In the genomic region with DNA sequence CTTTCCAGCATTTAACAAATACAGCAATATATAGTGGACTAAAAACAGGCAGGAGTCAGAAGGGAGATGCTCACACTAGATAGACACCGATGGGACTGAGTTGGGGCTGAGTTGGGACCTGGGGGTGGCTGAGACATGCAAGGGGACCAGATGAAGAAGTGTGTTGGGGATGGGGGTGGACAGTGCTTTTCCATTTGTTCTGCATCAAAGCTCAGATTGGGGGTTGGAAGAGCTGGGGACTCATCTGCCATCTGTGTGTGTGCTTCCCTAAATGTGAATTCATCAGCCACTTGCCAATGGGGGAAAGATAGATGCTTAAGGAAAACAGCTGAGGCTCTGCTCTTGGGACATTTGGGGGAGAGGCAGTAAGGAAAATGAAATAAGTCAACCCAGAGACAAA, we compare ENCODE assay signal across 14 mouse cellular contexts. TPM values are rescaled to one million over a fixed set of nuclear protein-coding genes. Genes with fewer than 3 reads are reported as not detected.
DNase-seq lines count a peak whose midpoint lies in the region.
"Had no signal": no experiment of that assay in that cellular context is flagged by ENCODE, and none has a peak within 500 bp of the region (broad histone marks: within the 10 kb centered on the region; RNA-seq: fewer than 3 reads in every experiment).

No protein-coding gene starts in this region.

- DNase-seq in layer of hippocampus, adult 18-20 months (ENCODE audit: low spot score in 2 of 2), result peak; percentile 70 to 83
- DNase-seq in layer of hippocampus, adult 9-10 months (ENCODE audit: low spot score), result no peak
- DNase-seq in right cerebral cortex, adult 18-20 months, result peak; percentile 59
- no peak for DNase-seq in right cerebral cortex, postnatal 4 days
- DNase-seq in layer of hippocampus, postnatal 36 days, result peak; percentile 63 to 65
- no peak for DNase-seq in cerebellum, adult 9-10 months
- DNase-seq in ovary, adult 18-20 months (ENCODE audit: low spot score), result no peak
- DNase-seq: adrenal gland, postnatal 14 days; B cell, adult 2 months; cerebellum, adult 9-11 months; gastrocnemius, adult 2 months; heart, adult 11 months; heart, postnatal 4 days; thymus, postnatal 4 days had no signal

RNA-seq across cellular contexts. Expression of a gene that starts 23.5 kb away (rescaled TPM):
- total RNA-seq in layer of hippocampus, adult 18-20 months (2021), result 1 to 10 TPM; 7.3 to 8.4 TPM
- 1 to 10 TPM; 6.1 to 6.9 TPM for total RNA-seq in layer of hippocampus, postnatal 36 days (2021)

Comparison
In these comparisons a context has a peak if more than half of its experiments do, and no peak if none do; other contexts are left out.
1. DNase-seq: peak in layer of hippocampus, adult 18-20 months (2 of 2), right cerebral cortex, adult 18-20 months (single experiment) and layer of hippocampus, postnatal 36 days (2 of 2); none in layer of hippocampus, adult 9-10 months (single experiment), right cerebral cortex, postnatal 4 days (single experiment), cerebellum, adult 9-10 months (single experiment) and ovary, adult 18-20 months (single experiment).